Mouse (Mus musculus) neutrophil, adult 83 days (primary cell): Measurements from ENCODE around the gene R3hdml. TPM values are rescaled to one million over a fixed set of nuclear protein-coding genes. Genes with fewer than 3 reads are reported as not detected.

ENCODE experiments used
- total RNA-seq, 2 experiments: library from RNA; stranded (reverse); gene quantifications; one replicate each; pipeline ENCODE4 v1.2.4; 2023

Gene R3hdml
- not detected for total RNA-seq

GRCm38 (mm10) chr2:163492018-163492417, at the start of gene R3hdml:
Gene R3hdml (plus strand): TSS chr2:163492318.

DNA sequence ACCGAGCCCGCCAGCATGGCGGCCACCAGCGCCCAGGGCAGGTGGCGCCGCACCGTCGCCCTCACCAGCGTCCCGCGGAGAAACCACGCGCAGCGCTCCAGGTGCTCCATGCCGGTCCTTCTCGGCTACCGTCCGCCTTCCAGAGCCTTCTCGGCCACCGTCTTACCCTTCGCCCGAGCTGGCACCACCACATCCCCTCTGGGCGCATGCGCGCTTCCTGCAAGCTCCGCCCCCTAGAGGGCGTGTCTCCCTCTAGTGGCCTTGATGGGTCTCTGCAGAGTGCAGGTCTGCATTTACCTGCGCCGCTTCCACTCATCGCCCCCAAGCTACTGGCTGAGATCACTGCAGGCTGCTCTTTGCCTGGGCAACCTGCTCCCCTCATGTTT, 19.7 kb upstream of the R3hdml start, which contains the start of gene Fitm2:
Gene Fitm2, minus strand, starts transcription at position 164 of the 386 bp plus-strand sequence.

GRCm38 (mm10) chr2:163506300-163507004, 14.3 kb downstream of the R3hdml start, which contains the start of gene Hnf4a:
Gene Hnf4a (plus strand): TSS chr2:163506808.

Other genes starting within 250 kb of the R3hdml start
- under 1 TPM in 1 of 2 experiments, not detected in 1; 0.15 TPM for gene Jph2, start 94.3 kb upstream of the R3hdml start, total RNA-seq
- gene Oser1, start 67.6 kb upstream of the R3hdml start, total RNA-seq: 10 to 100 TPM; 66.5 to 74.8 TPM
- gene Gdap1l1, start 53.8 kb upstream of the R3hdml start, total RNA-seq: not detected
- gene Fitm2, start 19.7 kb upstream of the R3hdml start, total RNA-seq: 1 to 10 TPM; 1.0 to 1.9 TPM
- gene Hnf4a, start 14.5 kb downstream of the R3hdml start, total RNA-seq: not detected
- gene Ttpal, start 110.0 kb downstream of the R3hdml start, total RNA-seq: 10 to 100 TPM; 26.8 to 35.4 TPM
- 100 to 1,000 TPM; 429 to 431 TPM for gene Serinc3, start 152.8 kb downstream of the R3hdml start, total RNA-seq
- 10 to 100 TPM; 24.7 to 25.3 TPM for gene Pkig, start 166.1 kb downstream of the R3hdml start, total RNA-seq